Mouse (Mus musculus) cerebellum, adult 18-20 months (tissue): ENCODE measurements around the gene Art5.
"Not testable (repeated sequence)": the region's sequence is repeated elsewhere in the genome, so short reads cannot be mapped to it uniquely, and the experiment has no call there.

Experiments
- DNase-seq, 2 experiments: peaks; one replicate each; pipeline ENCODE4 v3.0.0; 2021

The Art5 gene

GRCm38 (mm10) chr7:102080311-102080710 lies 29.0 kb downstream of the Art5 start:
- DNase-seq = no peak

- DNase-seq = peak; percentile 32 to 47
Observed at GRCm38 (mm10) chr7:102078517-102078916, 30.8 kb downstream of the Art5 start.

- peak in 1 of 2 experiments; percentile 28 for DNase-seq
Observed at GRCm38 (mm10) chr7:102076714-102077296, 32.5 kb downstream of the Art5 start.

- no peak for DNase-seq
Observed at GRCm38 (mm10) chr7:102066363-102066762, 42.9 kb downstream of the Art5 start.

GRCm38 (mm10) chr7:102065046-102065891 lies 44.0 kb downstream of the Art5 start, which contains the start of the genes Rnf121, Xndc1 and Xntrpc:
Rnf121 (minus strand) TSS chr7:102065469.
Xndc1 (plus strand) TSS chr7:102065511.
Xntrpc (plus strand) TSS chr7:102065713.
- peak; percentile 93 to 96 for DNase-seq

- no peak for DNase-seq
Observed at GRCm38 (mm10) chr7:102064655-102065045, 44.6 kb downstream of the Art5 start.

GRCm38 (mm10) chr7:102063891-102064290 lies 45.4 kb downstream of the Art5 start:
- DNase-seq = no peak

- DNase-seq = no peak
Observed at GRCm38 (mm10) chr7:102062203-102062602, 47.1 kb downstream of the Art5 start.

- no peak for DNase-seq
Observed at GRCm38 (mm10) chr7:102061353-102061752, 47.9 kb downstream of the Art5 start.

GRCm38 (mm10) chr7:102048524-102048923 lies 60.8 kb downstream of the Art5 start:
- DNase-seq = not testable (repeated sequence)
